Mouse (Mus musculus): Measurements from ENCODE around the gene Hbs1l.
"Not testable (repeated sequence)": the region's sequence is repeated elsewhere in the genome, so short reads cannot be mapped to it uniquely, and the experiment has no call there.

Hbs1l gene

DNA sequence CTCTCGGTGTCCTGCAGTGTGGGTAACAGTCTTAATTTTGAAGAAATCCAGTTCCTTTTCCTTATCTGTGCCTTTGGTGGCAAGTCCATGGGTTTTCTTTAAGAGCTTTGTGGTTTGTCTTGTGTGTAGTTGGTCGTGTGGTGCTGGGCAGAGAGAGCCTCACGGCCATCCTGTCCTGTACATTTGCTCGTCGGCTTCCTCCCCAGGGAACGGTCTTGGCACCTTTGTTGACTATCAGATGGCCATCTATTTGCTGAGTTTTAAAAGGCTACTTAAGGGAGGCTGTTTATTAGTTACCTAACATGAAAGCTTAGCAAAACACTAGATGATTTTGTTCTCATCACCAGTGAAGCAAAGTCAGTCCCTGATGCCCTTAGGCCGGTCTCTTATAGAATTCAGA lies 66.1 kb downstream of the Hbs1l start:
- no peak for DNase-seq

- DNase-seq, result no peak
Measured at GRCm38 (mm10) chr10:21363297-21363696, 67.5 kb downstream of the Hbs1l start.

GRCm38 (mm10) chr10:21364946-21365345 lies 69.2 kb downstream of the Hbs1l start:
- no peak for DNase-seq

GRCm38 (mm10) chr10:21365897-21366296 lies 70.1 kb downstream of the Hbs1l start:
- no peak for DNase-seq

DNA sequence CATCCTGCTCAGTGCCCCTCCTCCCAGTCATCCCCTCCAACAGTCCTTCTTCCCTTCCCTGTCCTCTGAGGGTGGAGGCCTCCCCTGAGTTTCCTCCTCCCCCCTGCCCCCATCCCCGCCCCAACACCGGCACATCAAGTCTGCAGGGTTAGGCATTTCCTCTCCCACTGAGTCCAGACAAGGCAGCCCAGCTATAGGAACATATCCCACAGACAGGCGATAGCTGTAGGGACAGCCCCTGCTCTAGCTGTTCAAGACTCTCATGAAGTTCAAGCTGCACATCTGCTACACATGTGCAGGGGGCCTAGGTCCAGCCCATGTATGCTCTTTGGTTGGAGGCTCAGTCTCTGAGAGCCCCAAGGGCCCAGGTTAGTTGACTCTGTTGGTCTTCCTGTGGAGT lies 70.7 kb downstream of the Hbs1l start:
- no peak for DNase-seq

DNA sequence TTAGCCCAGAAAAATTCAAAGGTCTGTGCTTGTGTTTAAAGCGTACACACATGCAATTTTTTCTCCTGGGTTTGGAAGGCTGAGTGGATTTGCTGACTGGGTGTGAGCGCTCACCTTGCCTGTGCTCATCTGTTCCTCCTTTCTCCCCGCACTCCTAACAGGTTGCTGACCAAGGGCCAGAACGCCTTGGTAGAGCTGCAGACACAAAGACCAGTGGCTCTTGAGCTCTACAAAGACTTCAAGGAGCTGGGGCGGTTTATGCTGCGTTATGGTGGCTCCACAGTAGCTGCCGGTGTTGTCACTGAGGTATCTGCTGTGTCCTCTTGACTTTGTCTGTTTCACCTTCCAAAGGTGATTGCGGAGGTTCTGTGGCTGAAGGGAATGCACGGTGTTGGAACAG lies 71.7 kb downstream of the Hbs1l start:
- DNase-seq, result no peak

DNA sequence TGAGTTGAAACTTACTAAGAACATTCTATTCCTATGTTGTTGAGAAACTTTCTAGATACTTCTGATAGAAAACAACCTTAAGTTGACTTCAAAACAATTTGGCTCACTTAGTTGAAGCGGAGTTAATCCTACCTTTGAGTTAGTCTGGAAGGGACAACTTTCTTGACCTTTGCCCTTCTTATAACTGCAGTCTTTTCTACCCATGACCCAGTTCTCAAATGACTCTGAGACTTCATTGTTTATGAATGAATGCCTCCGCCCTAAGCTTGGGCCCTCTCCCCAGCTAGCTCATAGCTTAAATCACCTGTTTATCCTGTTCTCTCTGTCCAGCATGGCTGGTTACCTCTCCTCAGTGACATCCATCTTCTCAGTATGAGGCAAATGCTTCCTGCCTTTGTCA lies 73.8 kb downstream of the Hbs1l start:
- DNase-seq, result no peak

- DNase-seq, result no peak
Measured at GRCm38 (mm10) chr10:21372271-21372670, 76.5 kb downstream of the Hbs1l start.

DNA sequence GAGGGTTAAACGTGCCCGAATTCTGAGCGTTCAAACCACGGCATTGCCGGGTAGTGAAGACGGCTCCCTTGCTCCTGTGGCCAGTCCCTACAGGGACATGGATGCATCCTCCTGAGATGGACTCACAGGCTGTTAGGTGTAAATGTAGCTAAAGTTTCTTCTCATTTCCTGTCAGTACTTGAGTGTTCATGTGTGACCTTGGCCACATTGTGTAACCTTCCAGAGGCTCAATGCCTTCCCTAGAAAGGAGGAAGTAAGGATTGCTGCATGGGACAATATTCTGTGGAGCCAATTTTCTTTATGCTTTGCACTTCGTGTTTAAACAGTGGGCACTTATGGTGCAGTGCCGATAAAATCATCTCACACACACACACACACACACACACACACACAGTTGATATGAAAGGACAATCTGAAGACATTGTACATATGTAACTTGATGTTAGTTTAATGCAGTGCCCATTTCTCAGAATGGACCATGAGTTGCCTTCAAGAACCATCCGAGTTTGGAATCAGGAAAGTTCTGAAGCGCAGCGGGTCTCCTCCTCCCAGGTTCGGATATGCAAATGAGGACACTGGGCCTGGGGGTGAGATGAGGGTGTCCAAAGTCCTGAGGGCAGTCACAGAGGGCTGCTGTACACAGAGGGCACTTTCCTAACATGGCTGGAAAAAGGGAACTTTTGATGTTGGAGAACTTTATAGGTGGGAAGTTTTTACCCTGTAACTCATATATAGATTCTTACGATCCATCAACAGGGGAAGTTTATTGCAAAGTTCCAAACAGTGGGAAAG lies 81.1 kb downstream of the Hbs1l start, which contains the start of gene Aldh8a1:
Gene Aldh8a1 (plus strand): TSS at position 610 of the 792 bp plus-strand sequence.
- DNase-seq, result no peak

DNA sequence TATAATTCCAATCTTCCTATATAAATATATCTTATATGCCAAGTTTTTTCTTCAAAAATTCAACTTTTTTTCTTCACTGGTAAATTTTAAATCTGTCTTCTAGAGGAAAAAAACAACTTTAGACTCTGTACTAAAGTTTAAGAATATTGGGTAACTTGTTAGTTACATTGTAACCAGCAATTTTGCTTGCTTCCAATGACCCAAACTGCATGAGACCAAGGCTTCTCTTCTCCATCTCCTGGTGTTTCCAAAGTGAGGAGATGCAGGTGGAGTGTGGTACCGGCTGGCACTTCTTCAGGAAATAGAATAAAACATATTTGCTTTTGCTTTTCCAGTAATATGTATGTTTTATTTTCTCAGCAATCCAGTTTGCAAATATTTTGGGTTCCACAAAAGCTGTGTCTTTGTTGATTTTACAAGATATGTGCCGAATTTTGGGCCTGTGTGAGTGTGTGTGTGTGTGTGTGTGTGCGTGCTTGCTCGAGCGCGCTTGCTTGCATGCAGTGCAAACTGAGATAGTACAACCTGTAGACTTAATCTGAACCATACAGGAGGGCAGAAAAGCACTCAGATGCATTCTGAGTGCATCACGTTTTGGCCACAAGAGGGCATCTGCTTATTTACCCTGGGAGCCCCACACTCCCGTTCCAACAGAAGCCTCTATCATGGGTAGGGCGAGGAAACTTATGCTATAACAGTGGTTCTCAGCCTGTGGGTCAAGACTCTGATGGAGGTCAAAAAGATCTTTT lies 82.6 kb downstream of the Hbs1l start:
- no peak for DNase-seq

GRCm38 (mm10) chr10:21382914-21383313 lies 87.1 kb downstream of the Hbs1l start:
- DNase-seq, result no peak

DNA sequence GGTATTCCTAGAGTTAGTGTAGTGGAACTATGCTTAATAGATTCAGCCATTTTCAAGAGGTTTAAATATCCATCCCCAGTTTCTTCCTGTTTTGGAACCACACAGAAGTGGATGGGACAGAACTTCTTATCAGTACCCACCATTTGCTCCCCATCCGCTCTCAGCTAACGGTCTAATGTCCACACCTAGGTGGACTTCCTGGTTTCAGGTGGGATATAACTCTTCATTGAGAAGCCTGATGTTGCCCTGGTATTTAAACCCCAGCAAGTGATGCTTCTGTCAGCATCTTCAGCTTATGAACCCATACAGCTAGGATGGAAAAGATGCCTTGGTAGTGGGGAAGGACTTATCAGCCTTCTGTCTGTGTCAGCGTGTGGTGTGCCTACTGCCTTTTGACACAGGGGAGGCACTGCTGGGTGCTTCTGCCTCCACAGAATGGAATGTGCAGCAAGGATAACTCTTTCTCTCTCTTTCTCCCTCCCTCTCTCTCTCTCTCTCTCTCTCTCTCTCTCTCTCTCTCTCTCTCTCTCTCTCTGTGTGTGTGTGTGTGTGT lies 89.4 kb downstream of the Hbs1l start:
- no peak for DNase-seq

DNA sequence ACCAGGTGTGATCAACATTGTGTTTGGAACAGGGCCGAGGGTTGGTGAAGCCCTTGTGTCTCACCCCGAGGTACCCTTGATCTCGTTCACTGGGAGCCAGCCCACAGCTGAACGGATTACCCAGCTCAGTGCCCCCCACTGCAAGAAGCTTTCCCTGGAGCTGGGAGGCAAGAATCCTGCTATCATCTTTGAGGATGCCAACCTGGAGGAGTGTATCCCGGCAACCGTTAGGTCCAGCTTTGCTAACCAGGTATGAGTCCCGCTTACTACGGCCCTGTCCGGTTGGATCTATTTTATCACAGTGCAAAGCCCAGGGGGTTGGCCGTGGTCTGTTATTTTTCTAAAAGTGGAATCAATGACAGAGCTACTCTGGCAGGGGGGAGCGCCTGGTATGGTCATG lies 93.3 kb downstream of the Hbs1l start:
- DNase-seq, result no peak

DNA sequence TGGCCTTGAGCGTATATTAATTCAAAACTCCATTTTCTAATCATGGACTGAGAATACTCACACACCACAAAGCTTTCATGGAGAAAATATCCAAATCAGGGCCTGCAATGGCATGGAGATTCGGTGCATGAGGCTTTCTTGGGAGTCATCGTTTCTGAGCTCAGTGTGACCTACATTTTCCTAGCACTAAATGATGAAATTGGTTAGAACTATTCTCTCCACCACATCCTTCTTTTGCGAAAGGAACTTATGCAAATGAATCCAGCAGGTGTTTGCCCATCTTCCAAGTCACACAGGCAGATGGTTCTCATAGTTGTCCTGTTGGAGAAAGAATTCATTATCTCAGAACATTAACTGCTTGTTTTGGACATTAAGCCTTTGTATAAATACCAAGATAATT lies 94.7 kb downstream of the Hbs1l start:
- DNase-seq, result no peak

GRCm38 (mm10) chr10:21391286-21391685 lies 95.5 kb downstream of the Hbs1l start:
- DNase-seq, result no peak

- no peak for DNase-seq
Measured at GRCm38 (mm10) chr10:21393390-21393789, 97.6 kb downstream of the Hbs1l start.

- no peak for DNase-seq
Measured at GRCm38 (mm10) chr10:21395426-21396139, 99.8 kb downstream of the Hbs1l start.

DNA sequence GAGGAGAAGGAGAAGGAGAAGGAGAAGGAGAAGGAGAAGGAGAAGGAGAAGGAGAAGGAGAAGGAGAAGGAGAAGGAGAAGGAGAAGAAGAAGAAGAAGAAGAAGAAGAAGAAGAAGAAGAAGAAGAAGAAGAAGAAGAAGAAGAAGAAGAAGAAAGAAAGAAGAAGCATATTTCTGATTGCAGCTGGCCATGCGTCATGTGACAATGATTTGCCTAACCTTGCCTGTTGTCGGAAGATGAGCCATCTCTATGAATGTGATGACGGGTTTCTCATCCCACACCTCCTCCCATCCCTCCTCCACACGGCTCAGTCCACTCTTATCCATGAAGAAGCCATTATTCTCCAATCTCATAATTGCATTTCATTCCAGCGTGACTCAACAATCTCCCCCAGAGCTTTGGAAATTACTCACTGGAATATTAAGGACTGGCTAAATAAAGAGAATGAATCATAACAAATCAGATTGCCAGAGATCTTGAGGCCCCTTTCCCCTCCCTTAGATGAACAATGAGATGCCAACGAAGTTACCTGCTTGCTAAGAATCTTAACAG lies 103.2 kb downstream of the Hbs1l start:
- DNase-seq, result not testable (repeated sequence)

DNA sequence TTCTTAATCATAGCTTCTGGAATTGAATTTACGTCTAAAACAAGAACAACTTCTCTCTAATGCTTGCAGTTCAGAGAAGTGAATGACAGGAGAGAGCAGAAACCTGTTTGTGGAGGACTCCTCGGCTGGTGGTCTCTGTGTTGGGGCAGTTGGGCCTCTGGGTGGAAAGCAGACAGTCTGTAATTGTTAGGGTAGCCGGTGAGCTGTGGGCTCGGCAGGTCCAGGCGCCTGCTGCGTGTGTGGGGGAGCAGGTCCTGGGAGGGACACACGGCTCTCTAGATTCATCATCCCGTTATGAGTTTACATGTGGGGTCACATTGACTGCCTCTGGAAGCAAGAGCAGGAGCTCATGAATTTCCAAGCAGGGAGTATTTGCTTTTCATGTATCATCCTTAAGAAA lies 103.8 kb downstream of the Hbs1l start:
- no peak for DNase-seq

- no peak for DNase-seq
Measured at GRCm38 (mm10) chr10:21400031-21400430, 104.3 kb downstream of the Hbs1l start.

- DNase-seq, result no peak
Measured at GRCm38 (mm10) chr10:21400453-21400852, 104.7 kb downstream of the Hbs1l start.

DNA sequence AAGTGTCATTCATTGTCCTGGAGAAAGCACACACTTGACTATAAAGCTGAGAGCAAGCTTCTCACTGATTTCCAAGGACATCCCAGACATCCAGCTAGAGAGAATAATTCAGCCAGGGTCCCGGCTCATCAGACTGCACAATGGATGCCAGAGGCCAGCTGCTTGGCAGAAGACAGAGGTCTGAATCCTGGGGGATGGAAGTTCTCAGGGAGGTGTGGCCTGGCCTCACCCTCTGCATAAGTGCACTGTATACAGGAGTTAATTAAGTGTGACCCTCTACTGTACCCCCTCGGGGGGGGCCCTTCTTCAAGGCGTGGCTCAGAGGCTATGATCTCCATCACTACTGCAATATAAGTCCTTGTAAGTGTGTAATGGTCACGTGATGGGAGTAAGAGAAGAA lies 105.5 kb downstream of the Hbs1l start:
- DNase-seq, result no peak

DNA sequence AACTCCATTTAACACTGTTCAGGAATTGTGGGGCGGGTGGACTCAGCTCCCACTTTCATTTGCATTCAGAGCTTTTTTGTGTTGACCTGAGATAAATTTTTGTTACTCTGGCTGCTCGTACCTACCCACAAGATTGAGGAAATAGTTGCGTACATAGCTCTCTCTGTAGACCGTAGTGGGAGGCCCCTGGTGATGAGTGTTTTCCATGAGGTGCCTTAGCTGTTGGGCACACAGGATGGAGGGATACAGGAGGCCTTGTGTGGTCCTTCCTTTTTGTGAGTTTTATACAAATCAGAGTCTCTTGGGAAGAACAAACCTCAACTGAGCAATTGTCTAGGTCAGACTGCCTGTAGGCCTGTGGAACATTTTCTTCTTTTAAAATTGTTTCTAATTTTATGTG lies 109.0 kb downstream of the Hbs1l start:
- no peak for DNase-seq
